ENCODE assay signal across 8 mouse cellular contexts in genomic region chr2:128153551-128153910, GRCm38 (mm10). TPM values are rescaled to one million over a fixed set of nuclear protein-coding genes. Genes with fewer than 3 reads are reported as not detected.
A peak's percentile ranks its signal among the peaks of the same experiment; 100 is the strongest.
DNase-seq lines count a peak whose midpoint lies in the region; ATAC-seq and TF ChIP-seq lines count a peak whose summit lies in the region.
"Had no signal": no experiment of that assay in that cellular context is flagged by ENCODE, and none has a peak within 500 bp of the region (broad histone marks: within the 10 kb centered on the region; RNA-seq: fewer than 3 reads in every experiment).

No protein-coding gene starts in this region.

- H3K9me3 ChIP-seq in liver, embryonic 12.5 days (replicated peaks): no peaks in the 10 kb centered on the region
- no peaks in the 10 kb centered on the region for H3K9me3 ChIP-seq in MEL (replicated peaks; ENCODE audit: insufficient read depth, low read length)
- H3K9me3 ChIP-seq in embryonic facial prominence, embryonic 10.5 days: no peaks in the 10 kb centered on the region
- H3K9me3 ChIP-seq: limb, embryonic 15.5 days had no signal

- peaks cover 46% of the 10 kb centered on the region for H3K36me3 ChIP-seq in liver, embryonic 12.5 days
- H3K36me3 ChIP-seq in MEL (ENCODE audit: control insufficient read depth in 1 of 2, insufficient read depth in 2 of 2, low read length in 2 of 2): peaks cover 0 to 8% of the 10 kb centered on the region in 2 experiments; a peak in 2 of 4 replicates
- H3K36me3 ChIP-seq in embryonic facial prominence, embryonic 10.5 days (replicated peaks): peaks cover 98% of the 10 kb centered on the region

- H3K4me1 ChIP-seq in liver, embryonic 12.5 days: peaks cover 74% of the 10 kb centered on the region
- peaks cover 2 to 19% of the 10 kb centered on the region in 2 experiments; a peak in 3 of 4 replicates for H3K4me1 ChIP-seq in MEL (ENCODE audit: control insufficient read depth in 1 of 2, insufficient read depth in 2 of 2, low read length in 2 of 2)
- H3K4me1 ChIP-seq in embryonic facial prominence, embryonic 10.5 days: peaks cover 38% of the 10 kb centered on the region

- no peak for TF ChIP-seq POLR2A in MEL (IDR thresholded peaks at IDR 0.05; ENCODE audit: control insufficient read depth in 1 of 2, insufficient read depth in 1 of 2, low read depth in 1 of 2, low read length in 2 of 2, poor library complexity in 1 of 2)

- peak in 1 of 2 experiments; percentile 2; a peak in 1 of 4 replicates for TF ChIP-seq EP300 in MEL (IDR thresholded peaks at IDR 0.05; ENCODE audit: low read depth in 1 of 2, low read length in 2 of 2)

- no peak overlapping the region for H3K4me3 ChIP-seq in liver, embryonic 12.5 days
- H3K4me3 ChIP-seq in MEL (ENCODE audit: control insufficient read depth in 1 of 2, insufficient read depth in 1 of 2, low read depth in 2 of 2, low read length in 2 of 2): no peak overlapping the region
- H3K4me3 ChIP-seq in embryonic facial prominence, embryonic 10.5 days: no peak overlapping the region
- H3K4me3 ChIP-seq: limb, embryonic 15.5 days had no signal

- DNase-seq in liver (no peak), MEL (ENCODE audit: low read depth, low spot score) (no peak)
- DNase-seq in embryonic facial prominence, embryonic 10.5 days (ENCODE audit: low spot score): no peak
- peak; percentile 42 for DNase-seq in retina, embryonic 14.5 days (ENCODE audit: low spot score)
- DNase-seq in right cerebral cortex, postnatal 10 days (ENCODE audit: low spot score in 2 of 2): no peak
- no peak for DNase-seq in gastrocnemius, adult 8-10 months (ENCODE audit: low spot score in 2 of 2)

- no peaks in the 10 kb centered on the region for H3K27me3 ChIP-seq in liver, embryonic 12.5 days (replicated peaks)
- no peaks in the 10 kb centered on the region for H3K27me3 ChIP-seq in MEL (ENCODE audit: control insufficient read depth in 1 of 2, insufficient read depth in 2 of 2, low read length in 2 of 2)
- no peaks in the 10 kb centered on the region for H3K27me3 ChIP-seq in embryonic facial prominence, embryonic 10.5 days (replicated peaks; ENCODE audit: low read depth, poor library complexity, severe bottlenecking)
- H3K27me3 ChIP-seq: limb, embryonic 15.5 days had no signal

- TF ChIP-seq RAD21 in MEL (IDR thresholded peaks at IDR 0.05; ENCODE audit: low read depth, low read length): no peak

- H3K79me2 ChIP-seq in MEL (ENCODE audit: control insufficient read depth, insufficient read depth, low read length, poor library complexity): no peaks in the 10 kb centered on the region

- 0 out of 2 replicates have a peak, but pooled peaks have one; percentile 1 for ATAC-seq in liver, embryonic 12.5 days

- peak overlapping the region; percentile 59; the same call in 1 of the 2 replicates for H3K27ac ChIP-seq in liver, embryonic 12.5 days
- peak overlapping the region; percentile 75 for H3K27ac ChIP-seq in MEL (ENCODE audit: control insufficient read depth, low read depth, low read length)
- H3K27ac ChIP-seq in embryonic facial prominence, embryonic 10.5 days (replicated peaks): 0 out of 2 replicates have a peak overlapping the region, but pooled peaks have one; percentile 20
- H3K27ac ChIP-seq: limb, embryonic 15.5 days had no signal

- peak overlapping the region; percentile 21 for H3K4me2 ChIP-seq in liver, embryonic 12.5 days
- H3K4me2 ChIP-seq: limb, embryonic 15.5 days had no signal

- TF ChIP-seq CTCF in MEL (IDR thresholded peaks at IDR 0.05 in 2 of 3, conservative IDR thresholded peaks at IDR 0.05 in 1 of 3; ENCODE audit: control insufficient read depth in 1 of 3, insufficient read depth in 1 of 3, low read depth in 2 of 3, low read length in 3 of 3, poor library complexity in 1 of 3, severe bottlenecking in 1 of 3): no peak

- WGBS in liver, embryonic 12.5 days (ENCODE audit: insufficient replicate concordance): 57% methylated on average over 11 of the region's 11 CpGs
- 82% methylated on average over 11 of the region's 11 CpGs for WGBS in embryonic facial prominence, embryonic 10.5 days

- H3K9ac ChIP-seq in liver, embryonic 12.5 days: 0 out of 2 replicates have a peak overlapping the region, but pooled peaks have one; percentile 17
- H3K9ac ChIP-seq in MEL (ENCODE audit: control insufficient read depth, low read depth, low read length, poor library complexity, severe bottlenecking): 0 out of 2 replicates have a peak overlapping the region, but pooled peaks have one; percentile 18
- H3K9ac ChIP-seq: limb, embryonic 15.5 days had no signal

TF ChIP-seq in MEL, 35 proteins besides CTCF, POLR2A, EP300 and RAD21:
- TF ChIP-seq NELFE (IDR thresholded peaks at IDR 0.05; ENCODE audit: low read depth, low read length) (no peak), TAL1 (IDR thresholded peaks at IDR 0.05; ENCODE audit: low read length) (no peak)

RNA-seq across cellular contexts. Expression of gene Bcl2l11, which starts 27.7 kb away (rescaled TPM):
- 9.4 and 9.7 TPM in 2 replicates for polyA plus RNA-seq in liver, embryonic 12.5 days (2016; fragmentation: Nextera tagmentation; extraction: Ambion mirVana)
- 1.6 and 2.3 TPM in 2 replicates for total RNA-seq in MEL (2012; rRNA removed)
- 1 to 10 TPM in 1 of 2 experiments, not detected in 1; 6.3 TPM for polyA plus RNA-seq in MEL (2012; ENCODE audit: insufficient read depth in 1 of 2, insufficient read length in 2 of 2, low read depth in 1 of 2, low replicate concordance in 2 of 2, missing spikeins in 1 of 2)
- 32.5 and 35.7 TPM in 2 replicates for polyA plus RNA-seq in embryonic facial prominence, embryonic 10.5 days (2016; fragmentation: Nextera tagmentation; extraction: Ambion mirVana)
- total RNA-seq in gastrocnemius, adult 8-10 months (2022): 1 to 10 TPM; 2.7 to 5.9 (median 5.1) TPM

Comparison
In these comparisons a context has a peak if more than half of its experiments do, and no peak if none do; other contexts are left out.
1. H3K27ac ChIP-seq: peak in every context shown above with its lines; median percentile 75 in MEL; 59 in liver, embryonic 12.5 days; 20 in embryonic facial prominence, embryonic 10.5 days.